Comparison of ENCODE assay signal across 26 mouse cellular contexts in the genomic region with DNA sequence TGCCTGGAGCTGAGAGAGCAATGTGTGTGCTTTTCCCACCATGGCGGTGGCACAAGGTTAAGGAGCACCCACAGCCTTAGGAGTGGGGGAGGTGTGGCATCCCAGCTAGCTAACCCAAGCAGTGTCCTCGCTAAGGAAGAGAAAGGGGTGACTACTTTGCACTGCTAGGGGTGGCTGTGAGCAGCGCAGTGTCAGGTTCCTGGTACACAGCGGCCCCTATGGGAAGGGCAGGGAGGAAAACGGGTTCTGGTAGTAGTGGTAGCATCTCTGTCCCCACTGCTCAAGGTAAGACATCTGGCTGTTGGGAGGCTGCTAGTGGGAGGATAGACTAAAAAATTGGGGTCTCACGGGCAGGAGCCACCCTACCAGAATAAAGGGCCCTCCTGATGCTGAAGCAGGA. TPM values are rescaled to one million over a fixed set of nuclear protein-coding genes. Genes with fewer than 3 reads are reported as not detected.
A peak's percentile ranks its signal among the peaks of the same experiment; 100 is the strongest.
DNase-seq lines count a peak whose midpoint lies in the region; ATAC-seq and TF ChIP-seq lines count a peak whose summit lies in the region.
"Had no signal": no experiment of that assay in that cellular context is flagged by ENCODE, and none has a peak within 500 bp of the region (broad histone marks: within the 10 kb centered on the region; RNA-seq: fewer than 3 reads in every experiment).

No protein-coding gene starts in this region.

- H3K4me2 ChIP-seq in forebrain, embryonic 16.5 days (ENCODE audit: low read length) = no peak overlapping the region
- H3K4me2 ChIP-seq in lung, embryonic 14.5 days = no peak overlapping the region
- H3K4me2 ChIP-seq: embryonic facial prominence, embryonic 15.5 days; heart, embryonic 15.5 days; hindbrain, embryonic 12.5 days; limb, embryonic 12.5 days had no signal

- no peaks in the 10 kb centered on the region for H3K9me3 ChIP-seq in forebrain, embryonic 10.5 days
- H3K9me3 ChIP-seq in forebrain, embryonic 16.5 days (ENCODE audit: control insufficient read depth, low read length) = no peaks in the 10 kb centered on the region
- H3K9me3 ChIP-seq in lung, embryonic 14.5 days (ENCODE audit: low read depth, low read length) = no peaks in the 10 kb centered on the region
- H3K9me3 ChIP-seq: embryonic facial prominence, embryonic 10.5 days; embryonic facial prominence, embryonic 15.5 days; G1E; heart, embryonic 15.5 days; hindbrain, embryonic 12.5 days; limb, embryonic 12.5 days had no signal

- no peak overlapping the region for H3K9ac ChIP-seq in forebrain, embryonic 16.5 days (replicated peaks; ENCODE audit: low read depth, low read length)
- H3K9ac ChIP-seq in lung, embryonic 14.5 days = no peak overlapping the region
- H3K9ac ChIP-seq: embryonic facial prominence, embryonic 15.5 days; forebrain, postnatal 0 days; heart, embryonic 15.5 days; hindbrain, embryonic 12.5 days had no signal

- no peak overlapping the region for H3K27ac ChIP-seq in forebrain, embryonic 10.5 days
- no peak overlapping the region for H3K27ac ChIP-seq in forebrain, embryonic 16.5 days (ENCODE audit: low read length)
- H3K27ac ChIP-seq in kidney, adult 2 months (ENCODE audit: insufficient read depth, low read depth, low read length) = no peak overlapping the region
- H3K27ac ChIP-seq in lung, embryonic 14.5 days (ENCODE audit: low read depth) = no peak overlapping the region
- H3K27ac ChIP-seq in olfactory bulb, adult 2 months (ENCODE audit: insufficient read depth, low read depth, low read length) = peak overlapping the region; percentile 35; the same call in 1 of the 2 replicates
- H3K27ac ChIP-seq: embryonic facial prominence, embryonic 10.5 days; embryonic facial prominence, embryonic 15.5 days; heart, embryonic 15.5 days; hindbrain, embryonic 12.5 days; limb, embryonic 12.5 days had no signal

- H3K36me3 ChIP-seq in forebrain, embryonic 10.5 days (replicated peaks) = peaks cover 96% of the 10 kb centered on the region
- peaks cover 43% of the 10 kb centered on the region for H3K36me3 ChIP-seq in forebrain, embryonic 16.5 days (ENCODE audit: control insufficient read depth, insufficient read depth)
- no peaks in the 10 kb centered on the region; the same call in 1 of the 2 replicates for H3K36me3 ChIP-seq in kidney, adult 2 months (ENCODE audit: control insufficient read depth, insufficient read depth, low read length)
- peaks cover 95% of the 10 kb centered on the region for H3K36me3 ChIP-seq in lung, embryonic 14.5 days (ENCODE audit: insufficient read depth)

- H3K4me1 ChIP-seq in forebrain, embryonic 10.5 days = peaks cover 17% of the 10 kb centered on the region; the same call in 1 of the 2 replicates
- no peaks in the 10 kb centered on the region for H3K4me1 ChIP-seq in forebrain, embryonic 16.5 days (replicated peaks; ENCODE audit: control insufficient read depth, insufficient read depth, low read length)
- no peaks in the 10 kb centered on the region for H3K4me1 ChIP-seq in kidney, adult 2 months (ENCODE audit: control insufficient read depth, insufficient read depth, low read length)
- no peaks in the 10 kb centered on the region for H3K4me1 ChIP-seq in lung, embryonic 14.5 days (ENCODE audit: insufficient read depth)
- peaks cover 66% of the 10 kb centered on the region for H3K4me1 ChIP-seq in olfactory bulb, adult 2 months (ENCODE audit: control insufficient read depth, insufficient read depth, low read length)
- H3K4me1 ChIP-seq: hindbrain, embryonic 12.5 days had no signal

- WGBS in forebrain, embryonic 10.5 days = 66% methylated on average over 6 of the region's 6 CpGs
- WGBS in forebrain, embryonic 16.5 days = 79% methylated on average over 6 of the region's 6 CpGs
- 73% methylated on average over 6 of the region's 6 CpGs for WGBS in kidney, adult 2 months
- 71% methylated on average over 6 of the region's 6 CpGs for WGBS in lung, embryonic 14.5 days
- WGBS in olfactory bulb, adult 2 months = 50% methylated on average over 6 of the region's 6 CpGs

- TF ChIP-seq POLR2A in kidney, adult 2 months (IDR thresholded peaks at IDR 0.05; ENCODE audit: low read depth, low read length) = no peak
- no peak for TF ChIP-seq POLR2A in olfactory bulb, adult 2 months (IDR thresholded peaks at IDR 0.05; ENCODE audit: insufficient read depth, low read depth, low read length)

- no peak overlapping the region for H3K4me3 ChIP-seq in forebrain, embryonic 10.5 days
- no peak overlapping the region for H3K4me3 ChIP-seq in forebrain, embryonic 16.5 days (replicated peaks; ENCODE audit: low read length)
- H3K4me3 ChIP-seq in kidney, adult 2 months (ENCODE audit: insufficient read depth, low read depth, low read length) = no peak overlapping the region
- no peak overlapping the region for H3K4me3 ChIP-seq in lung, embryonic 14.5 days (ENCODE audit: low read depth, low read length)
- H3K4me3 ChIP-seq in olfactory bulb, adult 2 months (ENCODE audit: insufficient read depth, low read depth, low read length) = no peak overlapping the region
- H3K4me3 ChIP-seq: embryonic facial prominence, embryonic 10.5 days; embryonic facial prominence, embryonic 15.5 days; heart, embryonic 15.5 days; hindbrain, embryonic 12.5 days; limb, embryonic 12.5 days had no signal

- ATAC-seq in forebrain, embryonic 16.5 days = no peak
- no peak for ATAC-seq in lung, embryonic 14.5 days (ENCODE audit: insufficient read depth)

- peak; percentile 33; the same call in 1 of the 2 replicates for TF ChIP-seq CTCF in kidney, adult 2 months (conservative IDR thresholded peaks at IDR 0.05; ENCODE audit: insufficient read depth, insufficient read length, low read depth, low read length)
- peak; percentile 34; the same call in 1 of the 2 replicates for TF ChIP-seq CTCF in lung, embryonic 14.5 days (IDR thresholded peaks at IDR 0.05; ENCODE audit: low read depth)
- TF ChIP-seq CTCF in olfactory bulb, adult 2 months (IDR thresholded peaks at IDR 0.05; ENCODE audit: insufficient read depth, low read depth, low read length) = no peak

- no peaks in the 10 kb centered on the region for H3K27me3 ChIP-seq in forebrain, embryonic 10.5 days (ENCODE audit: poor library complexity, severe bottlenecking)
- no peaks in the 10 kb centered on the region for H3K27me3 ChIP-seq in forebrain, embryonic 16.5 days (replicated peaks; ENCODE audit: control insufficient read depth, insufficient read depth, low read length)
- no peaks in the 10 kb centered on the region for H3K27me3 ChIP-seq in kidney, adult 2 months (replicated peaks; ENCODE audit: control insufficient read depth, insufficient read depth, low read length)
- no peaks in the 10 kb centered on the region for H3K27me3 ChIP-seq in lung, embryonic 14.5 days (ENCODE audit: insufficient read depth, low read length)
- H3K27me3 ChIP-seq: CH12.LX; embryonic facial prominence, embryonic 15.5 days; heart, embryonic 15.5 days; hindbrain, embryonic 12.5 days; limb, embryonic 12.5 days had no signal

- DNase-seq in forebrain, embryonic 10.5 days (ENCODE audit: extremely low spot score, low spot score) = peak; percentile 13
- no peak for DNase-seq in kidney, adult 2 months
- no peak for DNase-seq in kidney, postnatal 10 days
- no peak for DNase-seq in lung, embryonic 14.5 days
- DNase-seq in lung, postnatal 36 days = no peak
- DNase-seq in embryo, embryonic 10 days (ENCODE audit: low spot score) = no peak
- DNase-seq: adrenal gland, adult 8-10 months; cerebellum, postnatal 14 days; forebrain, postnatal 0 days; gastrocnemius, postnatal 10 days; kidney, adult 11 months; lung, adult 2 months; midbrain, embryonic 14.5 days; retina, postnatal 1 day; right cerebral cortex, postnatal 14 days; thymus, adult 18-20 months; thymus, postnatal 25 days had no signal

RNA-seq across cellular contexts. Expression of a gene that starts 8.8 kb away (rescaled TPM):
- 38.0 and 39.5 TPM in 2 replicates for polyA plus RNA-seq in forebrain, embryonic 10.5 days (2016; fragmentation: Nextera tagmentation; extraction: Ambion mirVana)
- polyA plus RNA-seq in forebrain, embryonic 16.5 days (2015; fragmentation: Nextera tagmentation; extraction: Ambion mirVana) = 21.5 and 26.2 TPM in 2 replicates
- polyA plus RNA-seq in kidney, adult 2 months (2012; rRNA removed) = 127 and 138 TPM in 2 replicates
- polyA plus RNA-seq in lung, embryonic 14.5 days (2014; fragmentation: Nextera tagmentation; extraction: Ambion mirVana) = 31.0 and 34.5 TPM in 2 replicates
- polyA plus RNA-seq in olfactory bulb, adult 2 months (2012; ENCODE audit: insufficient read depth, insufficient read length, low replicate concordance, missing spikeins) = not detected in 2 replicates

RNA-seq across cellular contexts. Expression of a gene that starts 13.1 kb away (rescaled TPM):
- 137 and 141 TPM in 2 replicates for polyA plus RNA-seq in forebrain, embryonic 10.5 days (2016; fragmentation: Nextera tagmentation; extraction: Ambion mirVana)
- polyA plus RNA-seq in forebrain, embryonic 16.5 days (2015; fragmentation: Nextera tagmentation; extraction: Ambion mirVana) = 103 and 123 TPM in 2 replicates
- 33.0 and 39.6 TPM in 2 replicates for polyA plus RNA-seq in kidney, adult 2 months (2012; rRNA removed)
- 93.2 and 109 TPM in 2 replicates for polyA plus RNA-seq in lung, embryonic 14.5 days (2014; fragmentation: Nextera tagmentation; extraction: Ambion mirVana)
- not detected in 2 replicates for polyA plus RNA-seq in olfactory bulb, adult 2 months (2012; ENCODE audit: insufficient read depth, insufficient read length, low replicate concordance, missing spikeins)

RNA-seq across cellular contexts. Expression of a gene that starts 31.7 kb away (rescaled TPM):
- polyA plus RNA-seq in forebrain, embryonic 10.5 days (2016; fragmentation: Nextera tagmentation; extraction: Ambion mirVana) = 39.8 and 44.6 TPM in 2 replicates
- 124 and 136 TPM in 2 replicates for polyA plus RNA-seq in forebrain, embryonic 16.5 days (2015; fragmentation: Nextera tagmentation; extraction: Ambion mirVana)
- 69.2 TPM in 2 replicates for polyA plus RNA-seq in kidney, adult 2 months (2012; rRNA removed)
- 41.1 and 42.7 TPM in 2 replicates for polyA plus RNA-seq in lung, embryonic 14.5 days (2014; fragmentation: Nextera tagmentation; extraction: Ambion mirVana)
- polyA plus RNA-seq in olfactory bulb, adult 2 months (2012; ENCODE audit: insufficient read depth, insufficient read length, low replicate concordance, missing spikeins) = 223 TPM in 1 of 2 replicates, not detected in the other

RNA-seq across cellular contexts. Expression of a gene that starts 42.0 kb away (rescaled TPM):
- polyA plus RNA-seq in forebrain, embryonic 10.5 days (2016; fragmentation: Nextera tagmentation; extraction: Ambion mirVana) = 37.3 and 39.8 TPM in 2 replicates
- polyA plus RNA-seq in forebrain, embryonic 16.5 days (2015; fragmentation: Nextera tagmentation; extraction: Ambion mirVana) = 43.9 and 44.7 TPM in 2 replicates
- polyA plus RNA-seq in kidney, adult 2 months (2012; rRNA removed) = 17.7 and 18.3 TPM in 2 replicates
- polyA plus RNA-seq in lung, embryonic 14.5 days (2014; fragmentation: Nextera tagmentation; extraction: Ambion mirVana) = 26.3 and 26.8 TPM in 2 replicates
- polyA plus RNA-seq in olfactory bulb, adult 2 months (2012; ENCODE audit: insufficient read depth, insufficient read length, low replicate concordance, missing spikeins) = not detected in 2 replicates

RNA-seq across cellular contexts. Expression of a gene that starts 50.4 kb away (rescaled TPM):
- polyA plus RNA-seq in forebrain, embryonic 10.5 days (2016; fragmentation: Nextera tagmentation; extraction: Ambion mirVana) = 27.3 TPM in 2 replicates
- 5.4 and 5.5 TPM in 2 replicates for polyA plus RNA-seq in forebrain, embryonic 16.5 days (2015; fragmentation: Nextera tagmentation; extraction: Ambion mirVana)
- 0.41 and 0.81 TPM in 2 replicates for polyA plus RNA-seq in kidney, adult 2 months (2012; rRNA removed)
- polyA plus RNA-seq in lung, embryonic 14.5 days (2014; fragmentation: Nextera tagmentation; extraction: Ambion mirVana) = 21.4 and 22.2 TPM in 2 replicates
- polyA plus RNA-seq in olfactory bulb, adult 2 months (2012; ENCODE audit: insufficient read depth, insufficient read length, low replicate concordance, missing spikeins) = not detected in 2 replicates

Comparison
In these comparisons a context has a peak if more than half of its experiments do, and no peak if none do; other contexts are left out.
1. RNA of a gene that starts 8.8 kb away (polyA plus RNA-seq): 127 to 138 TPM in kidney, adult 2 months, 38.0 to 39.5 TPM in forebrain, embryonic 10.5 days, 31.0 to 34.5 TPM in lung, embryonic 14.5 days and 21.5 to 26.2 TPM in forebrain, embryonic 16.5 days; not detected in olfactory bulb, adult 2 months; every median in the first group is over 10 times any median in the second.